Mouse (Mus musculus) neural tube, embryonic 11.5 days (tissue): Measurements from ENCODE around the gene Egfem1. TPM values are rescaled to one million over a fixed set of nuclear protein-coding genes. Genes with fewer than 3 reads are reported as not detected.

Experiments used
- ATAC-seq: fragments of 200-750 bp; cut with Nextera tagmentation; 2 replicates; pipeline ENCODE4 v1.8.0; 2017; ENCODE audit warnings: moderate number of reproducible peaks, mild to moderate bottlenecking, moderate TSS enrichment, moderate library complexity; ENCODE audit not compliant: insufficient read depth, low FRiP score, low TSS enrichment
- DNase-seq: peaks from one replicate; pipeline ENCODE4 v3.0.0-alpha.2; 2015; ENCODE audit warnings: low spot score
- H3K27ac ChIP-seq: fragments of 300-500 bp; sonication (generic); 2 replicates; pipeline ENCODE4 v1.5.1; 2014; ENCODE audit warnings: low read depth, mild to moderate bottlenecking, low read length
- H3K27me3 ChIP-seq: fragments of 300-500 bp; sonication (generic); 2 replicates; pipeline ENCODE4 v1.6.1; 2014; ENCODE audit warnings: mild to moderate bottlenecking, low read length, mixed read lengths; ENCODE audit not compliant: control insufficient read depth, insufficient read depth
- H3K36me3 ChIP-seq: fragments of 300-500 bp; sonication (generic); 2 replicates; pipeline ENCODE4 v1.6.1; 2014; ENCODE audit warnings: mild to moderate bottlenecking, low read length, moderate library complexity, mixed read lengths; ENCODE audit not compliant: control insufficient read depth, insufficient read depth
- H3K4me1 ChIP-seq: fragments of 300-500 bp; sonication (generic); 2 replicates; pipeline ENCODE4 v1.6.1; 2014; ENCODE audit warnings: low read length, mixed read lengths; ENCODE audit not compliant: control insufficient read depth, insufficient read depth
- H3K4me2 ChIP-seq: fragments of 300-500 bp; sonication (generic); 2 replicates; pipeline ENCODE4 v1.6.1; 2014; ENCODE audit warnings: low read depth, mild to moderate bottlenecking, moderate library complexity
- H3K4me3 ChIP-seq: fragments of 300-500 bp; sonication (generic); 2 replicates; pipeline ENCODE4 v1.5.1; 2014; ENCODE audit warnings: low read depth, low read length
- H3K9ac ChIP-seq: fragments of 300-500 bp; sonication (generic); 2 replicates; pipeline ENCODE4 v1.6.1; 2014; ENCODE audit warnings: mild to moderate bottlenecking, low read length
- H3K9me3 ChIP-seq: fragments of 300-500 bp; sonication (generic); 2 replicates; pipeline ENCODE4 v1.6.1; 2016; ENCODE audit warnings: low read length; ENCODE audit not compliant: control insufficient read depth
- WGBS: fragments of 180-500 bp; shearing (Covaris S2); extraction: QIAGEN DNeasy Blood & Tissue Kit; methylation state at CpG from one replicate; pipeline ENCODE4 v1.1.7; 2014; 5-methylcytosine and 5-hydroxymethylcytosine counted together
- polyA plus RNA-seq: library from polyadenylated mRNA; unstranded; fragments of >200 nt; fragmentation: Nextera tagmentation; extraction: Ambion mirVana; gene quantifications from 2 replicates; pipeline ENCODE4 v1.2.1, GENCODE M21; 2014

Gene Egfem1
- polyA plus RNA-seq, 1 experiment from 2014 or later: 4.4 TPM

DNA sequence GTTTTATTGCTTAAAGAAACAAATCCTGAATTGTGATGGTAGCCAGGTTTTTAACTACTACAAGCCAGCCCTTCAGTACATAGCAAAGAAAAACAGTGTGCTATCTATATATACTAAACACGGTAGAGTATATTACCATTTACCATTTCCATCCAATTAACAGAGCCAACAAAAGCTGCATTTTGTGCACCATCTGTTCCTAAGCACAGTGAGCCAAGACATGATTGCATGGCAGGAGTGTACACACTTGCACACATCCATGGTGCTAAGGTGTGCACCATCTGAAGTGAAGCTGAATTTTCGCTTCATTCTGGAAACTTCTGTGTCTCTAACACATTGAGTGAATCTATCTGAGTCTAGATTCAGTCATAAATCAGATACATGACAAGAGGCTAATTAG, 585.0 kb downstream of the Egfem1 start:
- Histone ChIP-seq H3K9me3 (no peaks in the 10 kb centered on the region), H3K4me3 (no peak overlapping the region), H3K27ac (no peak overlapping the region), H3K4me2 (no peak overlapping the region), H3K4me1 (no peaks in the 10 kb centered on the region), H3K36me3 (no peaks in the 10 kb centered on the region), H3K27me3 (no peaks in the 10 kb centered on the region), H3K9ac (no peak overlapping the region)
- no peak for ATAC-seq
- no peak for DNase-seq
- WGBS: 89% methylated on average over 2 of the region's 2 CpGs

DNA sequence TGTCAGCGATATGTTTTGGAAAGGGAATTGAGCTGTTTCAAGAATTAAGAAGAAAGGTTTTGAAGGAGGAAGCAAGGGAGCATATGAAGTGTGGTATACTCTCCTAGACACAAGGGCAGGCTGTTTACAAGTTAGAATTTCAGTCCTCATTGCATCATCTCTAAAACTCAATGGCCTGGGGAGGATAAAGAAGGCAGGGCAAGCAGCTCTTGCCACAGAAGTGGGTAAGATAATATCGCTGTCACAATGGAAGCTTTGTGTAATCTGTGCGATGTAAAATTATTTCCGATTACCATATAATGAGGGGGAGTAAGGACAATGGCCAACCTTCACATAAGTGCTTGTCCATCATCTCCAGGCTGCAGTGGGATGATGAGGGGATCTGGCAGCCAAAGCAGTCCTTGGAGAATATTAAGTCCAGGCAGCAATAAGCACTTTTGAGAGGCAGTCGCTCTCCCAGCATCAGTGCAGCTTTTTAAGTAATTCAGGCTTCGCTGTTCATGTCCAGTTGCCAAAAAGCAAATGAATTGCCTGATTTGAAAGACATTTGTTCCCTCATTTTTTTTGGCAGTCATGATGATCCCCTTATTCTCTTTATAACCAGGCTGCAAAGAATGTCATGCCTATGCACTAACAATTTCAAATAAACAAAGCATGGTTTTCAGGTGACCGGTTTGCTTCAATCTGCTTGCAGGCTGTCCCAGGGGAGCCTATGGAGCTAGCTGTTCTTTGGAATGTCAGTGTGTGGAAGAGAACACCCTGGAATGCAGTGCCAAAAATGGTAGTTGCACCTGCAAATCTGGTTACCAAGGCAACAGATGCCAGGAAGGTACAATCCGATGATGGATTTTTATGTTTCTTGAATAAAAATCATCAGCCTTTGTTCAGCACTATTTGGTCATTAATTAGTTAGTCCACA, 607.8 kb downstream of the Egfem1 start:
- Histone ChIP-seq H3K9ac (no peak overlapping the region), H3K4me2 (no peak overlapping the region), H3K27ac (no peak overlapping the region), H3K4me3 (no peak overlapping the region), H3K27me3 (no peaks in the 10 kb centered on the region), H3K9me3 (no peaks in the 10 kb centered on the region), H3K36me3 (no peaks in the 10 kb centered on the region), H3K4me1 (no peaks in the 10 kb centered on the region)
- DNase-seq: no peak
- no peak for ATAC-seq
- 82% methylated on average over 8 of the region's 8 CpGs for WGBS

GRCm38 (mm10) chr3:29701126-29701525, 619.3 kb downstream of the Egfem1 start:
- H3K4me1 ChIP-seq: no peaks in the 10 kb centered on the region

DNA sequence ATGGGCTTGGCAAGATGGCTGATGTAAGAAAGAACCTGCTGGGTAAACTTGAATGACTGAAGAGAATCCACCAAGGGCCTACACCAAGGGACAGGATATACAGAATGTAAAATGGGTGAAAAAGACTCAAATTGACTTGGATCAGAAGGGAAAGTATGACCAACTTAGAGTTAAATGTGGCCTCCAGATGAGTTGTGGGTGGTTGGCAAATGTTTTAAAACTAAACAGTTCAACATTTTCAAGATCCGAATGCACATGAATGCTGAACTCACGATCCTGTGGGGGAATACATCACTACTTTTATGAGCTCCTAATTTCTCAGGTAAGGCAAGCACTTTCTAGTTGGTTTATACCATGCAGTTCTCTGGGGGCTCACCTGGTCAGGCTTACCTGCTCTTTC, 625.0 kb downstream of the Egfem1 start:
- no peak overlapping the region for H3K27ac ChIP-seq
- no peak for DNase-seq
- H3K4me3 ChIP-seq: no peak overlapping the region
- H3K36me3 ChIP-seq: no peaks in the 10 kb centered on the region
- H3K9me3 ChIP-seq: no peaks in the 10 kb centered on the region
- no peak for ATAC-seq
- no peaks in the 10 kb centered on the region for H3K4me1 ChIP-seq
- WGBS: 96% methylated on average over 2 of the region's 2 CpGs
- H3K27me3 ChIP-seq: no peaks in the 10 kb centered on the region
- no peak overlapping the region for H3K4me2 ChIP-seq
- no peak overlapping the region for H3K9ac ChIP-seq

More at GRCm38 (mm10) chr3:29701126-29701525, 619.3 kb downstream of the Egfem1 start:
- no peak overlapping the region for H3K4me3 ChIP-seq
- no peaks in the 10 kb centered on the region for H3K27me3 ChIP-seq
- no peak overlapping the region for H3K9ac ChIP-seq
- DNase-seq (no peak), ATAC-seq (no peak)
- no peaks in the 10 kb centered on the region for H3K36me3 ChIP-seq
- H3K4me2 ChIP-seq: no peak overlapping the region
- H3K9me3 ChIP-seq: no peaks in the 10 kb centered on the region
- 31% methylated on average over 2 of the region's 2 CpGs for WGBS
- no peak overlapping the region for H3K27ac ChIP-seq

DNA sequence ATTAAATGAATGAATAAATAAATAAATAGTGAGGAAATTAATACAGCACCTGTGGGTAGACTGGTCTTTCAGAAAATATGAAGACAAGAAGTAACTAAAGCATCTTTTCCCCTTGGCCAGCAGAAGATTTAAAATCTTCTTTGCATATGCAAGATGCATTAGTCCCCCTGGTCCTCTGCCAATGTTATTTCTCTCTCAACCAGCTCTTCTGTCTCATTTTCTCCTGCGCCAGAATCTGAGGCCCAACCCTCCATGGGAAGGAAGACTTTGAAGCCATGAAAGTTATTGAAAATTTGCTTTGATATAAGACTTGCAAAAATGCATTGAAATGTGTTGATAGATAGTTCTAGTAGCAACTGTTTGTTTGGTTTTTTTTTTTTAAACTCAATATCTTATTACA, 625.6 kb downstream of the Egfem1 start:
- H3K36me3 ChIP-seq: no peaks in the 10 kb centered on the region
- 82% methylated on average over 1 of the region's 1 CpGs for WGBS

DNA sequence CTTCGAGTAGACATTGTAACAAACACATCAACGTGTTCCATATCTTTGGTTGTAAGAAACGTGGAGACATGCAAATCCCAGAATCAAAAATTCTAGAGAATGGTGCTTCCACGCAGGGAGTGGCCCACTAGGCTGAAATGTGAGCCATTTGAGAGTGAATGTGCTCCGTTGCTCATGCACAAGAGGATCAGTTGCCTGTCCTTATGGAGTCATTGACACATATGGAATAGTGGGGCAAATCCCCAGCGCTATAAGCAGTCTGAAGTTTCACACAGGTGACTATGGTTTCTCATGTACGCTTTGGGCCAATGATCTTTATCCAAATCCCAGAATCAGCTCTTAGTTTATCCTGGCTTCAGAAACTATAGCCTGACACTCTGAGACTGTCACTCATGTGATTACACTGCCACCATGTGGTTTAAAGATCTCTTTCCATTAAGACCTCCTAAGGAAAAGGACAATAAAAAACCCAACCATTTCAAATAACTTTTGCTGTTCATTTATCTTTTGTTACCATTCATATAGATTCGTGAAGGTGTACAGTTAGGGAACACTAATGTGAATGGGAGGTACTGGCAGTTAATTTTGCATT, 644.6 kb downstream of the Egfem1 start:
- Histone ChIP-seq H3K4me3 (no peak overlapping the region), H3K4me2 (no peak overlapping the region), H3K36me3 (no peaks in the 10 kb centered on the region), H3K9ac (no peak overlapping the region), H3K9me3 (no peaks in the 10 kb centered on the region), H3K27ac (no peak overlapping the region), H3K4me1 (no peaks in the 10 kb centered on the region), H3K27me3 (no peaks in the 10 kb centered on the region)
- no peak for ATAC-seq
- 69% methylated on average over 8 of the region's 8 CpGs for WGBS
- DNase-seq: peak; percentile 12

More for the DNA sequence above, 625.6 kb downstream of the Egfem1 start:
- DNase-seq (no peak), ATAC-seq (no peak)
- H3K4me1 ChIP-seq: no peaks in the 10 kb centered on the region
- H3K9me3 ChIP-seq: no peaks in the 10 kb centered on the region
- H3K27ac ChIP-seq: no peak overlapping the region
- no peak overlapping the region for H3K4me2 ChIP-seq
- no peak overlapping the region for H3K9ac ChIP-seq
- H3K27me3 ChIP-seq: no peaks in the 10 kb centered on the region
- no peak overlapping the region for H3K4me3 ChIP-seq

DNA sequence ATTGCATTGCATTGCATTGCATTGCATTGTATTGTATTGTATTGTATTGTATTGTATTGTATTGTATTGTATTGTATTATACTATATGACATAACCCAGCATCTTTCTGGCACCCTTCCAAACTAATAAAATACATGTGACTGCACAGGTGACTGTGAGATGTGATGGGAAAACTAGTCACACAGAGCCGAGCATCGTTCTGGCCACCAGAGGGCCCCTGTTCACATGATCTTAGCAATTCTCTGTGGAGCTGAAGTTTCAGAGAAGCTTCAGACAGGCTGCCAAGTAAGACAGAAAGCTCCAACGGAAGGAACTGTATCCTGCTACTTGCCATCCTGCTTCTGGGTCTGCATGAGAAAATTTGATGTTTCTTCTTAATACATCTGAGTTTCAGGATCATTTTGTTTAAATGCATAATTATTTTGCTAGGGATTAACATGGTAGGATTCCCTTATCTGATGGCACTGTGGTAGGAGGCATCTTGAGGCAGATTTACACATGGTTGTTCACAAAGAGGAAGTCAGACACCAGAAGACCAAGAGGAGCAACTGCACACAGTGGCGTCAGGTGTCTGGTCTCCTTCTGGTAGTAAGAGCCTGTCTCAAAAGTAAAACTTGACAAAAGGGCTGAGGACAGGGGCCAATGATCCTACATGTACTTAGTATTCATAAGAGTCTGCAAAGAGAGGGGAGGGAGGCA, 648.4 kb downstream of the Egfem1 start:
- ATAC-seq (no peak), DNase-seq (peak; percentile 65)
- WGBS: 25% methylated on average over 4 of the region's 4 CpGs
- no peak overlapping the region for H3K9ac ChIP-seq
- no peak overlapping the region for H3K27ac ChIP-seq
- no peaks in the 10 kb centered on the region for H3K9me3 ChIP-seq
- no peak overlapping the region for H3K4me2 ChIP-seq
- no peaks in the 10 kb centered on the region for H3K27me3 ChIP-seq
- no peak overlapping the region for H3K4me3 ChIP-seq
- H3K36me3 ChIP-seq: no peaks in the 10 kb centered on the region
- no peaks in the 10 kb centered on the region for H3K4me1 ChIP-seq

GRCm38 (mm10) chr3:29731509-29731908, 649.7 kb downstream of the Egfem1 start:
- H3K4me3 ChIP-seq: no peak overlapping the region
- WGBS: 93% methylated on average over 1 of the region's 1 CpGs
- no peaks in the 10 kb centered on the region for H3K36me3 ChIP-seq
- no peaks in the 10 kb centered on the region for H3K27me3 ChIP-seq
- no peak for DNase-seq
- no peaks in the 10 kb centered on the region for H3K9me3 ChIP-seq
- no peak overlapping the region for H3K9ac ChIP-seq
- H3K4me2 ChIP-seq: no peak overlapping the region
- no peak overlapping the region for H3K27ac ChIP-seq
- no peak for ATAC-seq
- H3K4me1 ChIP-seq: no peaks in the 10 kb centered on the region
